Mouse (Mus musculus): ENCODE measurements around the gene Papolb.

GRCm38 (mm10) chr5:142574323-142575057, 44.6 kb upstream of the Papolb start:
- no peak for TF ChIP-seq NANOG (IDR thresholded peaks at IDR 0.05; ENCODE audit: borderline replicate concordance, low read length)
- TF ChIP-seq CTCF (conservative IDR thresholded peaks at IDR 0.05; ENCODE audit: low read length), result no peak
